Mouse (Mus musculus): Measurements from ENCODE around the gene Zp2. TPM values are rescaled to one million over a fixed set of nuclear protein-coding genes. Genes with fewer than 3 reads are reported as not detected.

The Zp2 gene
- not detected in 2 replicates for polyA plus RNA-seq (2012; rRNA removed)

DNA sequence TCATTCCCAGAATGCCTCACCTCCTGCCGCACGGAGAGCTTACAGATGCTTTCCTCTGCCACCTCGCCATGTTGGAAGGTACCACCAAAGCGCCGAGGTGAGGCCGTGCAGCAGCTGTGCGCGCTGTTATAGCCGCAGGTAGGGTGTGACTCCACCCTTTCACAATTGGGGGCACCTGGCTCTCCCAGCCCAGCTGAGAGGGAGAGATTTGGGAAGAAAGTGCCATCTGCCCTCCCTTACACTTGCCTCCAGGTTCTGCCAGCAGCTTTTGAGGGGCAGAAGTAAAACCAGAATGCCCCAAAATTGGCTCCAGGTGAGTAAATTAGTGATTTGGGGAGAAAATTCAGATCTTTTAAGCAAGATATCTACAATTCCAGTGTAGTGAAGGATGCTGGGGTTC lies at the start of gene Zp2:
Gene Zp2 (minus strand): TSS at position 101 of the 400 bp plus-strand sequence.
- H3K27me3 ChIP-seq (ENCODE audit: control insufficient read depth, insufficient read depth, low read length): no peaks in the 10 kb centered on the region
- H3K36me3 ChIP-seq (ENCODE audit: control insufficient read depth, insufficient read depth, low read length): no peaks in the 10 kb centered on the region
- TF ChIP-seq POLR2A (IDR thresholded peaks at IDR 0.05; ENCODE audit: control insufficient read depth, low read depth, low read length) (no peak), CTCF (IDR thresholded peaks at IDR 0.05; ENCODE audit: control insufficient read depth, insufficient read depth, insufficient replicate concordance, low read depth, low read length) (no peak)
- H3K4me1 ChIP-seq (ENCODE audit: control insufficient read depth, insufficient read depth, low read length): no peaks in the 10 kb centered on the region; the same call in 1 of the 2 replicates
- no peak within 1 kb of the TSS for H3K27ac ChIP-seq (ENCODE audit: control insufficient read depth, insufficient read depth, low read depth, low read length)
- no peak within 1 kb of the TSS for H3K4me3 ChIP-seq (ENCODE audit: control insufficient read depth, low read depth, low read length)

DNA sequence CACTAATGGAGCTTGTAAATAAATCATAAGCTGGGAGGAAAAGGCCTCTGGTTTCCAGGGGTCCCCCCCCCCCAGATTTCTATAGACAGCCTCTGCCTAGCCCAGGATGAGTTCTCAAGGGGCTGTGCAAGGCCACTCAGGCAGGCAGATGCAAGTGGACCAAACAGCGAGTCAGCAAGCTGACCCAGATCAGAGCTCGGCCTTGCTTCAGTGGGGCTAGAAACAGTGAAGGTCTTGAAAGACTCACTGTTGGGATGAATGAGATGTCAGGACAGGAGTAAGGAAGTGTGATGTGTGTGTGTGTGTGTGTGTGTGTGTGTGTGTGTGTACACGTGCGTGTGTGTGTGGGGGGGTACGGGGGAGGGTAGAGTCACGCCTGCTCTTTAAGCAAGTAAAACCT lies 47.7 kb upstream of the Zp2 start:
- TF ChIP-seq CTCF (IDR thresholded peaks at IDR 0.05; ENCODE audit: control insufficient read depth, insufficient read depth, insufficient replicate concordance, low read depth, low read length) (no peak), POLR2A (IDR thresholded peaks at IDR 0.05; ENCODE audit: control insufficient read depth, low read depth, low read length) (no peak)
- H3K36me3 ChIP-seq (ENCODE audit: control insufficient read depth, insufficient read depth, low read length): no peaks in the 10 kb centered on the region
- H3K27me3 ChIP-seq (ENCODE audit: control insufficient read depth, insufficient read depth, low read length): no peaks in the 10 kb centered on the region
- no peak overlapping the region for H3K4me3 ChIP-seq (ENCODE audit: control insufficient read depth, low read depth, low read length)
- H3K27ac ChIP-seq (ENCODE audit: control insufficient read depth, insufficient read depth, low read depth, low read length): no peak overlapping the region
- H3K4me1 ChIP-seq (ENCODE audit: control insufficient read depth, insufficient read depth, low read length): no peaks in the 10 kb centered on the region

DNA sequence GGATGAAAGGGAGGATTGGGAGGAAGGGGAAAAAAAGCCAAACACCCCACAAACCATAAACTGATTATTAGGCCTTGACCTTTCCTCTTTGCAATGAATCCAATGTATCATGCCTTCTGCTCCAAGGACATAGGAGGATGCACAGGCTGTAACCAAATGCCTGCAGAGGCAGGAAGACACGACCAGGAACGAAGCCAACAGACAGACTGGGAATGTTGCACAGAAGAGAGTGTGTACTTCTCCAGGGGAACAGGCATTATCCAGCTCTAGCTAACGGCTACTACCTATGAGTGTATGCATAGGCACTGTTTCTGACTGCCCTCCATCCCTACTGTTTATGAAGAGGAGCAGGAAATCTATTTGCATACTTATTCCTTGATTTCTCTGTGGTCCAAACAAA lies 47.1 kb upstream of the Zp2 start:
- TF ChIP-seq CTCF (IDR thresholded peaks at IDR 0.05; ENCODE audit: control insufficient read depth, insufficient read depth, insufficient replicate concordance, low read depth, low read length) (no peak), POLR2A (IDR thresholded peaks at IDR 0.05; ENCODE audit: control insufficient read depth, low read depth, low read length) (no peak)
- H3K27ac ChIP-seq (ENCODE audit: control insufficient read depth, insufficient read depth, low read depth, low read length): no peak overlapping the region
- H3K4me3 ChIP-seq (ENCODE audit: control insufficient read depth, low read depth, low read length): no peak overlapping the region
- no peaks in the 10 kb centered on the region for H3K4me1 ChIP-seq (ENCODE audit: control insufficient read depth, insufficient read depth, low read length)
- no peaks in the 10 kb centered on the region for H3K27me3 ChIP-seq (ENCODE audit: control insufficient read depth, insufficient read depth, low read length)
- H3K36me3 ChIP-seq (ENCODE audit: control insufficient read depth, insufficient read depth, low read length): no peaks in the 10 kb centered on the region

DNA sequence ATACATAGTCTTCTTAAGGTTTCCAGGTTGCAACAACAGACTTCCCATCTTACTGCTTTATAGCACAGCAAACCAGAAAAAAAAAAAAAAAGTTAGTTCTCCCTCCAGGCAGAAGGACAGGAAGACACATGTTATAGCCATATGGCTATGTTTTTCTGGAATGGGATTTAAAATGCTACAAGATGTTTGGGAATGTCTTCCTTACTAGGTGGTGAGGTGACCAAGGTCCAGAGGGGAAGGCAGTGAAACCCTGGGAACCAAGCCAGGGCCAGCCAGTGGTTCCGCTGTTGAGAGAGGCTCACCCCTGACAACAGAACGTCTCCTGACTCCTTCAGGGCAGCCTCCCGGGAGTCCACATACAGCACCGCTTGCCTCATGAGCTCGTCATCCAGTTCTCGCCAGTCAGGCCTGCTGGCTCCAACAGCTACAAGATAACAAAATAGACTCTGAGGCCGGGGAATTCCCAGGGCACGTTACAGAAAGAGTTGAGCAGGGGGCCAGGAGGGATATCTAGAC lies 45.1 kb upstream of the Zp2 start:
- H3K27ac ChIP-seq (ENCODE audit: control insufficient read depth, insufficient read depth, low read depth, low read length): no peak overlapping the region
- no peaks in the 10 kb centered on the region for H3K36me3 ChIP-seq (ENCODE audit: control insufficient read depth, insufficient read depth, low read length)
- no peaks in the 10 kb centered on the region for H3K27me3 ChIP-seq (ENCODE audit: control insufficient read depth, insufficient read depth, low read length)
- TF ChIP-seq CTCF (IDR thresholded peaks at IDR 0.05; ENCODE audit: control insufficient read depth, insufficient read depth, insufficient replicate concordance, low read depth, low read length) (no peak), POLR2A (IDR thresholded peaks at IDR 0.05; ENCODE audit: control insufficient read depth, low read depth, low read length) (no peak)
- H3K4me1 ChIP-seq (ENCODE audit: control insufficient read depth, insufficient read depth, low read length): no peaks in the 10 kb centered on the region
- no peak overlapping the region for H3K4me3 ChIP-seq (ENCODE audit: control insufficient read depth, low read depth, low read length)

DNA sequence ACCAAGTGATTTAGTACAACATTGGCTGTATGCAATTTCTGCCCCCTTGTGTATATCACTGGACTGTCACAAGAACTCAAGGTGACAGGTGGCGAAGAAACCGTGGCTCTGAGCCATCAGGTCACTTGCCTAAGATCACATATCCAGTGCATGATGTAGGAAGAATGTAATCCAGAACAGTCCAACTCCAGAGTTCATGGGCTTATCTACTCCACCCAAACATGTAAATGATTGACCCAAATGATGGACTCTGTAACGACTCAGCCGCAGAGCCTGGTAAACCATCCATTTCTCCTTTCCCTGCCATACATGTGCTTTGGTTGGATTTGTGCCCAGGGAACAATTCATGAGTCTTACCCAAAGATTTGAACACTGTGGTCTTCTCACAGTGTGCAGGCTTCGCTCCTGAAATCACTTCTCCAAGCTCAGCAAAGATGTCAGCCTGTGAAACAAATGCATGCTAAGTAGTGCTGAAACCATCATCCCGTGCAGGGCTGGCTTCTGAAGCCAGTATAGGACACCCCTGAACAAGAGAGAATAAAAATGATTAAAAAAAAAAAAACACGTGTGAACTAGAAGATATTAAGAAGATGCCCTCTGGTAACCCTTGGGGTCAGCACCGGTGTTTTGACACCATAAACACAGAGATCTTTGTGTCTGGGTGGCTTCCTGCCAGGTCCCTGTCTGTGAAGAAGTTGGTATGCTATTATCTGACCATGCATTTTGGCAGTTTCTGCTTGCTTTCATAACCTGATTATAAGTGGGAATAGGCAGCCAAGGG lies 44.5 kb upstream of the Zp2 start:
- Histone ChIP-seq H3K27me3 (ENCODE audit: control insufficient read depth, insufficient read depth, low read length) (no peaks in the 10 kb centered on the region), H3K27ac (ENCODE audit: control insufficient read depth, insufficient read depth, low read depth, low read length) (no peak overlapping the region), H3K36me3 (ENCODE audit: control insufficient read depth, insufficient read depth, low read length) (no peaks in the 10 kb centered on the region), H3K4me3 (ENCODE audit: control insufficient read depth, low read depth, low read length) (no peak overlapping the region), H3K4me1 (ENCODE audit: control insufficient read depth, insufficient read depth, low read length) (no peaks in the 10 kb centered on the region)
- TF ChIP-seq CTCF (IDR thresholded peaks at IDR 0.05; ENCODE audit: control insufficient read depth, insufficient read depth, insufficient replicate concordance, low read depth, low read length) (no peak), POLR2A (IDR thresholded peaks at IDR 0.05; ENCODE audit: control insufficient read depth, low read depth, low read length) (no peak)

DNA sequence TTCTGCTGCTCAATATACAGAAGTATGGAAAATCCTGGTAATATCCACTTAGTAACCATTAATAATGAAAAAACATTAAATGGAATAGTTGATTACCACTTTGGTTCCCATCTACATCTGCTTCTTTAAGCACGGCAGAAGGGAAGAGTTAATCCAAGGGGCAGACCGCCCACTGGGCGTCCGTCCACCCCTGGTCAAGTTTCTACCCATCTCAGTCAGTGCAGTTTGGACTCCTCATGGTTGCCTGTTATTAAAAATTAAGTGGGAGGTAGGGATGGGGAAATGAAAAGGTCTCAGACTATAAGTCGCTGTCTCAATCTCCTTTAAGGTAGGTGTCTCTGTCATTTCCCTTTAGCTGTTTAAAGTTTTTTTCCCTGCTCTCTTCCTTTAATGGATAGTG lies 43.9 kb upstream of the Zp2 start:
- no peak for TF ChIP-seq CTCF (IDR thresholded peaks at IDR 0.05; ENCODE audit: control insufficient read depth, insufficient read depth, insufficient replicate concordance, low read depth, low read length)
- TF ChIP-seq POLR2A (IDR thresholded peaks at IDR 0.05; ENCODE audit: control insufficient read depth, low read depth, low read length): no peak
- H3K4me1 ChIP-seq (ENCODE audit: control insufficient read depth, insufficient read depth, low read length): no peaks in the 10 kb centered on the region

DNA sequence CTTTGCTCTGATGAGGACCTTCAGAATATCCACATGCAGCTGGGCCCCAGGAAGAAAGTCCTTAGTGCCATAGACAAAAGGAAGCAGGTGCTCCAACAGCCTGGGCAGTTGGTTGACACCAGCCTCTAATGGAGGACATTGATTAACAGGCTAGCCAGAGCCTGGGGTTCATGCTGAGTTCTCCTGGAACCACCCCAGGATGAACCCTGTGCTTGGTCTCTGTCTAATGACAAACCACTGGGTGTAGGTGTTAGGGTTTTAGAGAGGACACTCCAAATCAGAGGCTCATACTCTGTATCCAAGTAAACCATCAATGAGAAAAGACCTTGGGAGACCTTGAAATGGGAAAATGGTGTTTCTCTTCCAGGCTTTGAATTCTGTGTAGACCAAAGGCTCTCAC lies 37.8 kb upstream of the Zp2 start:
- no peaks in the 10 kb centered on the region for H3K4me1 ChIP-seq (ENCODE audit: control insufficient read depth, insufficient read depth, low read length)
- H3K36me3 ChIP-seq (ENCODE audit: control insufficient read depth, insufficient read depth, low read length): no peaks in the 10 kb centered on the region
- TF ChIP-seq POLR2A (IDR thresholded peaks at IDR 0.05; ENCODE audit: control insufficient read depth, low read depth, low read length) (no peak), CTCF (IDR thresholded peaks at IDR 0.05; ENCODE audit: control insufficient read depth, insufficient read depth, insufficient replicate concordance, low read depth, low read length) (no peak)
- H3K4me3 ChIP-seq (ENCODE audit: control insufficient read depth, low read depth, low read length): no peak overlapping the region
- H3K27me3 ChIP-seq (ENCODE audit: control insufficient read depth, insufficient read depth, low read length): no peaks in the 10 kb centered on the region
- no peak overlapping the region for H3K27ac ChIP-seq (ENCODE audit: control insufficient read depth, insufficient read depth, low read depth, low read length)

More for the DNA sequence above, 43.9 kb upstream of the Zp2 start:
- H3K27ac ChIP-seq (ENCODE audit: control insufficient read depth, insufficient read depth, low read depth, low read length): no peak overlapping the region
- H3K27me3 ChIP-seq (ENCODE audit: control insufficient read depth, insufficient read depth, low read length): no peaks in the 10 kb centered on the region
- no peak overlapping the region for H3K4me3 ChIP-seq (ENCODE audit: control insufficient read depth, low read depth, low read length)
- H3K36me3 ChIP-seq (ENCODE audit: control insufficient read depth, insufficient read depth, low read length): no peaks in the 10 kb centered on the region

Measured in testis, adult 2 months (tissue).